Mouse (Mus musculus): Measurements from ENCODE around the gene Prss58. TPM values are rescaled to one million over a fixed set of nuclear protein-coding genes. Genes with fewer than 3 reads are reported as not detected.

The Prss58 gene
- polyA plus RNA-seq, 1 experiment from 2014 or later, result not detected

Other genes with a start within 250 kb of the Prss58 start
- not detected in 2 replicates for gene Moxd2, start 12.9 kb downstream of the Prss58 start, polyA plus RNA-seq (2014; fragmentation: Nextera tagmentation; extraction: Ambion mirVana)
- gene 1700074P13Rik, start 40.2 kb upstream of the Prss58 start, polyA plus RNA-seq (2014; fragmentation: Nextera tagmentation; extraction: Ambion mirVana), result not detected in 2 replicates
- not detected in 2 replicates for gene Gm4744, start 51.5 kb upstream of the Prss58 start, polyA plus RNA-seq (2014; fragmentation: Nextera tagmentation; extraction: Ambion mirVana)
- gene 1810009J06Rik, start 64.4 kb upstream of the Prss58 start, polyA plus RNA-seq (2014; fragmentation: Nextera tagmentation; extraction: Ambion mirVana), result not detected in 2 replicates
- gene Gm2663, start 99.1 kb upstream of the Prss58 start, polyA plus RNA-seq (2014; fragmentation: Nextera tagmentation; extraction: Ambion mirVana), result not detected in 2 replicates
- not detected in 2 replicates for gene 2210010C04Rik, start 135.1 kb upstream of the Prss58 start, polyA plus RNA-seq (2014; fragmentation: Nextera tagmentation; extraction: Ambion mirVana)

All from kidney, embryonic 14.5 days (tissue).